Mouse (Mus musculus): ENCODE measurements around the gene Tnik.

DNA sequence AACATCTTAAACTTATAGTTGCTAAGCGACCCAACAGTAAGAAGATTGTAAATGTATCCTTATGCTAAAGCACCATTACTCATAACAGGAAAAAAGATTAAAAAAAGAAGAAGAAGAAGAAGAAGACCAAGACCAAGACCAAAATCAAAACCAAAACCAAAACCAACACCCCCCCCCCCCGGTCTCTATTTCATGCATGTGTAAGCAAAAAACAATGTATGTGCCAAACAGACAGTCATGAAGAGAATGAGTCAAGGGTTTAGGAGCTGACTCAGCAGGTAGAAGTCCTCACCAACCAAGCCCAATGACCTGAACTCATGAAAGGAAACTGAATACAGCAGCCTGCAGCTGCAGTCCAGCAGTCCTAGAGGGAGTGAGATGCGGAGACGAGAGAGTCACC is 26.3 kb upstream of the Tnik start:
- TF ChIP-seq CTCF (IDR thresholded peaks at IDR 0.05; ENCODE audit: low read depth, low read length) (no peak), EP300 (IDR thresholded peaks at IDR 0.05; ENCODE audit: insufficient read depth, low read depth, low read length) (no peak)
